ENCODE assay signal across 8 mouse cellular contexts in the genomic region with DNA sequence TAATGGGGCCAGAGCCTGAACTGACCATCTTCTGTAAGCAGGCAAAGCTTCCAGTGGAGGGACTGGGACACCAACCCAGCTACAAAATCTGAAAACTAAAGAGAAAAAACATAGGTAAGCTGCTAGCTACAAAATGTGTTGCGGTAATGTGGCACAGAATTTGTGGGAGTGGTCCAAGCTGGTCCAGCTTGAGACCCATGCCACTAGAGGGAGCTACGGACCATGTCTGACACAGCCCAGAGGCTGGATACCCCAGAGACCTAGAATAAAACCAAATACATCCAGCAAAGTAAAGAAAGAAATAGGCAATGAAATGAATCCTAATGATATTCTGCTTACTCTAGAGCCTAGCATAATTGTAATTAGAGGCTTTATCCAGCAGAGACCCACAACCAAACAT.
A peak's percentile ranks its signal among the peaks of the same experiment; 100 is the strongest.
DNase-seq lines count a peak whose midpoint lies in the region; ATAC-seq and TF ChIP-seq lines count a peak whose summit lies in the region.
"Had no signal": no experiment of that assay in that cellular context is flagged by ENCODE, and none has a peak within 500 bp of the region (broad histone marks: within the 10 kb centered on the region; RNA-seq: fewer than 3 reads in every experiment).

No protein-coding gene starts in this region.

- H3K4me3 ChIP-seq in midbrain, embryonic 11.5 days (ENCODE audit: low read depth, low read length), result no peak overlapping the region
- no peak overlapping the region for H3K4me3 ChIP-seq in midbrain, embryonic 13.5 days (replicated peaks)
- H3K4me3 ChIP-seq in limb, embryonic 14.5 days (replicated peaks; ENCODE audit: low read length), result no peak overlapping the region

- DNase-seq in midbrain, embryonic 11.5 days (ENCODE audit: low spot score, missing footprints), result peak; percentile 86
- DNase-seq in WW6 (ENCODE audit: low read depth, low spot score), result peak; percentile 16
- peak; percentile 36 for DNase-seq in cerebellum, adult 9-10 months
- peak; percentile 25 to 63 for DNase-seq in heart, postnatal 14 days
- DNase-seq in limb, embryonic 14.5 days (ENCODE audit: low spot score), result peak; percentile 51
- peak; percentile 59 for DNase-seq in testis, postnatal 10 days (ENCODE audit: low spot score)

- no peaks in the 10 kb centered on the region for H3K27me3 ChIP-seq in midbrain, embryonic 11.5 days (ENCODE audit: control insufficient read depth, insufficient read depth, low read length)
- no peaks in the 10 kb centered on the region for H3K27me3 ChIP-seq in midbrain, embryonic 13.5 days
- no peaks in the 10 kb centered on the region for H3K27me3 ChIP-seq in limb, embryonic 14.5 days (ENCODE audit: control insufficient read depth, insufficient read depth, low read length)

- no peaks in the 10 kb centered on the region for H3K36me3 ChIP-seq in midbrain, embryonic 11.5 days (ENCODE audit: control insufficient read depth, insufficient read depth, low read length)
- H3K36me3 ChIP-seq in midbrain, embryonic 13.5 days, result no peaks in the 10 kb centered on the region
- no peaks in the 10 kb centered on the region for H3K36me3 ChIP-seq in limb, embryonic 14.5 days (ENCODE audit: control insufficient read depth, insufficient read depth, low read length)

- intact Hi-C loops in heart, postnatal 14 days (cut with DNase I), result loop anchor here (2.0 to 10.0 kb wide), 2 partner anchors 109 to 167 kb away; no protein-coding TSS in a partner anchor

- no peaks in the 10 kb centered on the region for H3K9me3 ChIP-seq in midbrain, embryonic 11.5 days (ENCODE audit: control insufficient read depth, low read length)
- H3K9me3 ChIP-seq in midbrain, embryonic 13.5 days, result no peaks in the 10 kb centered on the region
- no peaks in the 10 kb centered on the region for H3K9me3 ChIP-seq in limb, embryonic 14.5 days (ENCODE audit: control insufficient read depth, low read length)

- no peak overlapping the region for H3K4me2 ChIP-seq in midbrain, embryonic 11.5 days
- H3K4me2 ChIP-seq in midbrain, embryonic 13.5 days (replicated peaks), result no peak overlapping the region
- H3K4me2 ChIP-seq in limb, embryonic 14.5 days (replicated peaks; ENCODE audit: low read depth, low read length, severe bottlenecking), result no peak overlapping the region

- TF ChIP-seq POLR2A in limb, embryonic 14.5 days (IDR thresholded peaks at IDR 0.05; ENCODE audit: borderline replicate concordance, extremely low read depth, insufficient read depth, insufficient read length), result no peak

- no peaks in the 10 kb centered on the region for H3K4me1 ChIP-seq in midbrain, embryonic 11.5 days (ENCODE audit: control insufficient read depth, insufficient read depth, low read length)
- H3K4me1 ChIP-seq in midbrain, embryonic 13.5 days (replicated peaks), result no peaks in the 10 kb centered on the region
- no peaks in the 10 kb centered on the region for H3K4me1 ChIP-seq in limb, embryonic 14.5 days (ENCODE audit: control insufficient read depth, insufficient read depth, low read length)

- H3K27ac ChIP-seq in midbrain, embryonic 11.5 days (ENCODE audit: low read depth, low read length), result no peak overlapping the region
- no peak overlapping the region for H3K27ac ChIP-seq in midbrain, embryonic 13.5 days
- no peak overlapping the region for H3K27ac ChIP-seq in limb, embryonic 14.5 days (replicated peaks; ENCODE audit: low read depth, low read length)
- H3K27ac ChIP-seq: macrophage had no signal

- ATAC-seq in midbrain, embryonic 11.5 days (ENCODE audit: low FRiP score), result peak; percentile 70
- no peak for ATAC-seq in midbrain, embryonic 13.5 days
- no peak for ATAC-seq in limb, embryonic 14.5 days (ENCODE audit: low FRiP score, low read depth)

- 37% methylated on average over 2 of the region's 2 CpGs for WGBS in midbrain, embryonic 11.5 days
- WGBS in midbrain, embryonic 13.5 days, result 35% methylated on average over 2 of the region's 2 CpGs
- 17% methylated on average over 2 of the region's 2 CpGs for WGBS in limb, embryonic 14.5 days

- H3K9ac ChIP-seq in midbrain, embryonic 11.5 days (ENCODE audit: low read length), result no peak overlapping the region
- H3K9ac ChIP-seq in midbrain, embryonic 13.5 days (replicated peaks), result no peak overlapping the region
- H3K9ac ChIP-seq in limb, embryonic 14.5 days (ENCODE audit: low read depth, low read length, severe bottlenecking), result no peak overlapping the region

Comparison
In these comparisons a context has a peak if more than half of its experiments do, and no peak if none do; other contexts are left out.
1. DNase-seq: peak in every context shown above with its lines; median percentile 86 in midbrain, embryonic 11.5 days; 59 in testis, postnatal 10 days; 51 in limb, embryonic 14.5 days; 44 in heart, postnatal 14 days; 36 in cerebellum, adult 9-10 months; 16 in WW6.